Mouse (Mus musculus): Measurements from ENCODE around the gene Ptprn2. TPM values are rescaled to one million over a fixed set of nuclear protein-coding genes. Genes with fewer than 3 reads are reported as not detected.
A peak's percentile ranks its signal among the peaks of the same experiment; 100 is the strongest.

The Ptprn2 gene
- polyA plus RNA-seq, 1 experiment: 0.37 TPM

DNA sequence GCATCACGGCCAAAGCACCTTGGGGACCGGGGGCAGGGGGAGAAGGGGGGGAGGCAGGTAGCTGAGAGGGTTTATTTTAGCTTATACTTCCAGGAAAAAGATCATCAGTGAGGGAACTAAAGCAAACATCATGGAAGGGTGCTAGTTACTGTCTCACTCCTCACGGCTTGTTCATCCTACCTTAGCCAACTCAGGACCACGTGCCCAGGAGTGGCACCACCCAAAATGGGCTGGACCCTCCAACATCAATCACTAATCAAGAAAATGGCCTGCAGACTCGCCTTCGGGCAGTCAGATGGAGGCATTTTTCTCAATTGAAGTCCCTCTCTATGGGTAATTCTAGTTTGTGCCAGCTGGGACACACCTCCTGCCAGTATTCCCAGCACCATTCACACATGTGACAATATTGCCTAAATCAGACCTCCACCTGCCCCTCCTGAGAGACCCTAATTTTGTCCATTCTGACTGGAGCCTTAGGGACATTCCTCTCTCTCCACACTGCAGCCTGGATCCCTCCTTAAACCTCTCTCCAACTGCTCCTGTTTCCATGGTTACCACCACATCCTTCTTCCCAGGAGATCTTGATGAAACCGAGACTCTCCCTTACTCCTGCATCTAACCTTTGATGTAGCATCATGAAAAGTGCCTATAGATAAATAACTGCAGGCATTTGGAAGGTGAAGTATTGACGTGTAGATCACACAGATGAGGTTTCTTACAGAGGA is 482.9 kb downstream of the Ptprn2 start:
- no peak overlapping the region for H3K4me3 ChIP-seq (ENCODE audit: low read depth, low read length)
- H3K27me3 ChIP-seq (ENCODE audit: control insufficient read depth, insufficient read depth, low read length, poor library complexity, severe bottlenecking): no peaks in the 10 kb centered on the region
- H3K36me3 ChIP-seq (ENCODE audit: control insufficient read depth, insufficient read depth, low read length, poor library complexity, severe bottlenecking): no peaks in the 10 kb centered on the region
- H3K9me3 ChIP-seq (replicated peaks; ENCODE audit: control insufficient read depth, insufficient read depth, low read length, poor library complexity, severe bottlenecking): no peaks in the 10 kb centered on the region
- H3K9ac ChIP-seq (ENCODE audit: low read depth, poor library complexity, severe bottlenecking): no peak overlapping the region
- H3K27ac ChIP-seq (ENCODE audit: insufficient read depth, low read length): no peak overlapping the region
- H3K4me1 ChIP-seq (ENCODE audit: control insufficient read depth, insufficient read depth, low read length): no peaks in the 10 kb centered on the region
- TF ChIP-seq EP300 (IDR thresholded peaks at IDR 0.05; ENCODE audit: insufficient read depth, low read depth, low read length) (no peak), CTCF (IDR thresholded peaks at IDR 0.05; ENCODE audit: low read depth, low read length) (no peak), POLR2A (IDR thresholded peaks at IDR 0.05; ENCODE audit: insufficient read depth, low read length) (no peak)

DNA sequence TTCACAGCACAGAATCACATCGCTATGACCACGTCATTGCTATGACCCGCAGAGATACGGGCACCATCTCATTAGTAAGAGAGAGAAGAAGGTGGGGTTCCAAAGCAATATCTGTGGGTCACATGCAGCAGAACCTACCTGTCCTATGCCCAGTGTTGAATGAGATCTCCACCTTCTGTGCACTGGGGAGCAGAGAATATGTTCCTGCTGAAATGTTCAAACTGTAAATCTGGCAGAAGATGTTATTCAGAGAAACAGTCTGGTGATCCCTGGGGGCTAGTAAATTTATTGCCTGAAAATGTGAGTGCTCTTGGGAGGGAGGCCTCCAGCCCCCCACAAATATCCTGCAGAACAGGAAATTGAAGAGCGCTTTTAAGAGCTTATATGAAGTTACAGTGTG is 490.0 kb downstream of the Ptprn2 start:
- Histone ChIP-seq H3K9ac (ENCODE audit: low read depth, poor library complexity, severe bottlenecking) (no peak overlapping the region), H3K36me3 (ENCODE audit: control insufficient read depth, insufficient read depth, low read length, poor library complexity, severe bottlenecking) (no peaks in the 10 kb centered on the region), H3K27me3 (ENCODE audit: control insufficient read depth, insufficient read depth, low read length, poor library complexity, severe bottlenecking) (no peaks in the 10 kb centered on the region), H3K4me1 (ENCODE audit: control insufficient read depth, insufficient read depth, low read length) (no peaks in the 10 kb centered on the region), H3K4me3 (ENCODE audit: low read depth, low read length) (no peak overlapping the region), H3K9me3 (replicated peaks; ENCODE audit: control insufficient read depth, insufficient read depth, low read length, poor library complexity, severe bottlenecking) (no peaks in the 10 kb centered on the region), H3K27ac (ENCODE audit: insufficient read depth, low read length) (no peak overlapping the region)
- TF ChIP-seq CTCF (IDR thresholded peaks at IDR 0.05; ENCODE audit: low read depth, low read length): no peak
- no peak for TF ChIP-seq EP300 (IDR thresholded peaks at IDR 0.05; ENCODE audit: insufficient read depth, low read depth, low read length)
- TF ChIP-seq POLR2A (IDR thresholded peaks at IDR 0.05; ENCODE audit: insufficient read depth, low read length): no peak

DNA sequence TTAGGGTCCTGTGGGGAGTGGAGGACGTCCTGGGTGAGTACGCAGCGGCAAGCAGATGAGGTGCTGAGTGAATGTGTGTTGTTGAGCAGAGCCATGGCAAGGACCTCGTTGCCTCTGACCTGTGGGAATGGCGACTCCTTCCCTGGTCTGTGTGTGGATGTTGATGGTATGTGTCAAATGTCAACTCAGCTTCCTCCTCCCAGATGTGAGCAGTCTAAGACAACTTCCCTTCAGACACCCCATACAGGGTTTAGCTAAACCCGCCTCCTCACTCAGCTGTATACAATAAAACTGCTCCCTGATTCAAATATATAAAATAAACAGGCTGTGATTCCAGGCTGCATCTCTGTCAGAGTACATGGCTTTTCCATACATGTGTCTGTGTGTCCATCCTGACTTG is 491.5 kb downstream of the Ptprn2 start:
- no peaks in the 10 kb centered on the region for H3K36me3 ChIP-seq (ENCODE audit: control insufficient read depth, insufficient read depth, low read length, poor library complexity, severe bottlenecking)
- H3K9ac ChIP-seq (ENCODE audit: low read depth, poor library complexity, severe bottlenecking): no peak overlapping the region
- no peaks in the 10 kb centered on the region for H3K4me1 ChIP-seq (ENCODE audit: control insufficient read depth, insufficient read depth, low read length)
- TF ChIP-seq POLR2A (IDR thresholded peaks at IDR 0.05; ENCODE audit: insufficient read depth, low read length): no peak
- no peak for TF ChIP-seq CTCF (IDR thresholded peaks at IDR 0.05; ENCODE audit: low read depth, low read length)
- TF ChIP-seq EP300 (IDR thresholded peaks at IDR 0.05; ENCODE audit: insufficient read depth, low read depth, low read length): no peak
- no peak overlapping the region for H3K4me3 ChIP-seq (ENCODE audit: low read depth, low read length)
- no peaks in the 10 kb centered on the region for H3K27me3 ChIP-seq (ENCODE audit: control insufficient read depth, insufficient read depth, low read length, poor library complexity, severe bottlenecking)
- H3K9me3 ChIP-seq (replicated peaks; ENCODE audit: control insufficient read depth, insufficient read depth, low read length, poor library complexity, severe bottlenecking): no peaks in the 10 kb centered on the region
- H3K27ac ChIP-seq (ENCODE audit: insufficient read depth, low read length): no peak overlapping the region

DNA sequence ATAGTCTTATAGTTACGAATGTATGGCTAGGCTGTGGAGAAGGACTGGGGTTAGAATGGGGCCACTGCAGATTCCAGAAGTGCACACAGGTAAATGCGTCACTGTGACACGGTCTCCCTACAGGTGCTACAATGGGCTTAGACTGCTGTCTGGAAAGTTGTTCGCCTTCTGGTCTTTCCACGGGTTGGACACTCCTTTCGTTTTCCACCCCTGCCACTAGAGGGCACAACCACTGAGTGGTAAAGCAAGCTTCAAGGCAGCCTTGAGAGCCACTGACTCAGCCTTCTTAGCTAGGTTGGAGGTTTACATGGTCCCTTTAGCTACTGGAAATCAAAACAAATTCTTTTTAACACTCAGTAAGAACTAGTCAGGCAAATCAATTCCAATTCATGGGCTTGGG is 492.7 kb downstream of the Ptprn2 start:
- no peak overlapping the region for H3K27ac ChIP-seq (ENCODE audit: insufficient read depth, low read length)
- no peak overlapping the region for H3K4me3 ChIP-seq (ENCODE audit: low read depth, low read length)
- no peak overlapping the region for H3K9ac ChIP-seq (ENCODE audit: low read depth, poor library complexity, severe bottlenecking)
- peak; percentile 35 for TF ChIP-seq CTCF (IDR thresholded peaks at IDR 0.05; ENCODE audit: low read depth, low read length)
- no peak for TF ChIP-seq POLR2A (IDR thresholded peaks at IDR 0.05; ENCODE audit: insufficient read depth, low read length)
- TF ChIP-seq EP300 (IDR thresholded peaks at IDR 0.05; ENCODE audit: insufficient read depth, low read depth, low read length): no peak
- H3K4me1 ChIP-seq (ENCODE audit: control insufficient read depth, insufficient read depth, low read length): no peaks in the 10 kb centered on the region
- no peaks in the 10 kb centered on the region for H3K27me3 ChIP-seq (ENCODE audit: control insufficient read depth, insufficient read depth, low read length, poor library complexity, severe bottlenecking)
- no peaks in the 10 kb centered on the region for H3K9me3 ChIP-seq (replicated peaks; ENCODE audit: control insufficient read depth, insufficient read depth, low read length, poor library complexity, severe bottlenecking)
- no peaks in the 10 kb centered on the region for H3K36me3 ChIP-seq (ENCODE audit: control insufficient read depth, insufficient read depth, low read length, poor library complexity, severe bottlenecking)

DNA sequence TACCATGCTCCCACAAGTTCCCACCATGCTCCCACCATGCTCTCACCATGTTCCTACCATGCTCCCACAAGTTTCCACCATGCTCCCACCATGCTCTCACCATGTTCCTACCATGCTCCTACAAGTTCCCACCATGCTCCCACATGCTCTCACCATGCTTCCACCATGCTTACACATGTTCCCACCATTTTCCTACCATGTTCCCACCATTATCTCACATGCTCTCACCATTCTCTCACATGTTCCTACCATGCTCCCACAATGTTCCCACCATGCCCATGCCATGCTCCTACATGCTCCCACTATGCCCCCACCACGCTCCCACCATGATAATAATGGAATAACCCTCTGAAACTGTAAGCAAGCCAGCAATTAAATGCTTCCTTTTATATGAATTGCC is 495.8 kb downstream of the Ptprn2 start:
- Histone ChIP-seq H3K9me3 (replicated peaks; ENCODE audit: control insufficient read depth, insufficient read depth, low read length, poor library complexity, severe bottlenecking) (no peaks in the 10 kb centered on the region), H3K4me3 (ENCODE audit: low read depth, low read length) (no peak overlapping the region), H3K4me1 (ENCODE audit: control insufficient read depth, insufficient read depth, low read length) (no peaks in the 10 kb centered on the region), H3K9ac (ENCODE audit: low read depth, poor library complexity, severe bottlenecking) (no peak overlapping the region), H3K27ac (ENCODE audit: insufficient read depth, low read length) (no peak overlapping the region), H3K36me3 (ENCODE audit: control insufficient read depth, insufficient read depth, low read length, poor library complexity, severe bottlenecking) (no peaks in the 10 kb centered on the region), H3K27me3 (ENCODE audit: control insufficient read depth, insufficient read depth, low read length, poor library complexity, severe bottlenecking) (no peaks in the 10 kb centered on the region)
- no peak for TF ChIP-seq EP300 (IDR thresholded peaks at IDR 0.05; ENCODE audit: insufficient read depth, low read depth, low read length)
- TF ChIP-seq CTCF (IDR thresholded peaks at IDR 0.05; ENCODE audit: low read depth, low read length): no peak
- TF ChIP-seq POLR2A (IDR thresholded peaks at IDR 0.05; ENCODE audit: insufficient read depth, low read length): no peak

DNA sequence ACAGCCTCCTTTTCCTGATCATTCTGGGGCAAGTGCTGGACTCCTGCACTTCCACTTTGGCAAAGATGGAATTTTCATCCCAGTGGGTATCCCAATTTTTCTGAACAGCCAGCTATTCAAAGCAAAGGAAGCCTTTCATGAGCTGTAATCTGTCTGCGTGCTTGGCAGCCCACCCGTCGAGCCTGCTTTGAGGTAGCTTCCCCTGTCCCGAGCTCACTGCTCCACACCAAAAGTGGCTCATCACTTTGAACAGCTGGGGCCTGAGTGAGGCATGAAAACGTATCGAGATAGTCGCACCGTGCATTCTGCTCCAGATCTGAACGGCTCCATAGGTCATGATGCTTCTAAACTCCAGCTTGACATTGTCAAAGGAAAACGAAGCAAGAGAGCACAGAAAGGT is 503.6 kb downstream of the Ptprn2 start:
- no peak overlapping the region for H3K4me3 ChIP-seq (ENCODE audit: low read depth, low read length)
- TF ChIP-seq EP300 (IDR thresholded peaks at IDR 0.05; ENCODE audit: insufficient read depth, low read depth, low read length) (no peak), CTCF (IDR thresholded peaks at IDR 0.05; ENCODE audit: low read depth, low read length) (no peak), POLR2A (IDR thresholded peaks at IDR 0.05; ENCODE audit: insufficient read depth, low read length) (no peak)
- no peaks in the 10 kb centered on the region for H3K27me3 ChIP-seq (ENCODE audit: control insufficient read depth, insufficient read depth, low read length, poor library complexity, severe bottlenecking)
- no peaks in the 10 kb centered on the region for H3K36me3 ChIP-seq (ENCODE audit: control insufficient read depth, insufficient read depth, low read length, poor library complexity, severe bottlenecking)
- H3K9me3 ChIP-seq (replicated peaks; ENCODE audit: control insufficient read depth, insufficient read depth, low read length, poor library complexity, severe bottlenecking): no peaks in the 10 kb centered on the region
- no peaks in the 10 kb centered on the region for H3K4me1 ChIP-seq (ENCODE audit: control insufficient read depth, insufficient read depth, low read length)
- H3K27ac ChIP-seq (ENCODE audit: insufficient read depth, low read length): no peak overlapping the region
- H3K9ac ChIP-seq (ENCODE audit: low read depth, poor library complexity, severe bottlenecking): no peak overlapping the region

Data from ES-Bruce4 (cell line).